Mouse (Mus musculus) midbrain, postnatal 0 days (tissue): ENCODE results near the gene Ankar. TPM values are rescaled to one million over a fixed set of nuclear protein-coding genes. Genes with fewer than 3 reads are reported as not detected.

Experiments used
- ATAC-seq: fragments of 200-750 bp; cut with Nextera tagmentation; 2 replicates; pipeline ENCODE4 v1.8.0; 2017; ENCODE audit warnings: moderate number of reproducible peaks, mild to moderate bottlenecking, moderate TSS enrichment, moderate library complexity; ENCODE audit not compliant: low FRiP score
- DNase-seq: peaks from one replicate; pipeline ENCODE4 v3.0.0-alpha.2; 2015; ENCODE audit warnings: low spot score
- H3K27ac ChIP-seq: fragments of 300-500 bp; sonication (generic); 2 replicates; pipeline ENCODE4 v1.5.1; 2014; ENCODE audit warnings: low read depth, mild to moderate bottlenecking, low read length, mixed read lengths
- H3K27me3 ChIP-seq: fragments of 300-500 bp; sonication (generic); 2 replicates; pipeline ENCODE4 v1.6.1; 2014; ENCODE audit warnings: low read length, control low read depth, mixed read lengths; ENCODE audit not compliant: insufficient read depth
- H3K36me3 ChIP-seq: fragments of 300-500 bp; sonication (generic); 2 replicates; pipeline ENCODE4 v1.6.1; 2014; ENCODE audit warnings: low read length, control low read depth, mixed read lengths; ENCODE audit not compliant: insufficient read depth
- H3K4me1 ChIP-seq: fragments of 300-500 bp; sonication (generic); 2 replicates; pipeline ENCODE4 v1.6.1; 2014; ENCODE audit warnings: mild to moderate bottlenecking, control low read depth, antibody characterized with exemption, low read length, mixed read lengths; ENCODE audit not compliant: insufficient read depth
- H3K4me2 ChIP-seq: fragments of 300-500 bp; sonication (generic); 2 replicates; pipeline ENCODE4 v1.6.1; 2014; ENCODE audit warnings: low read depth, mild to moderate bottlenecking, low read length, mixed read lengths; ENCODE audit not compliant: poor library complexity, severe bottlenecking
- H3K4me3 ChIP-seq: fragments of 300-500 bp; sonication (generic); 2 replicates; pipeline ENCODE4 v1.5.1; 2014; ENCODE audit warnings: low read depth, mild to moderate bottlenecking, low read length, moderate library complexity
- H3K9ac ChIP-seq: fragments of 300-500 bp; sonication (generic); replicated peaks from 2 replicates; pipeline ENCODE4 v1.6.1; 2014; ENCODE audit warnings: mild to moderate bottlenecking, low read length, moderate library complexity, mixed read lengths; ENCODE audit not compliant: poor library complexity, severe bottlenecking
- H3K9me3 ChIP-seq: fragments of 300-500 bp; sonication (generic); 2 replicates; pipeline ENCODE4 v1.6.1; 2016; ENCODE audit warnings: low read length, control low read depth
- CTCF ChIP-seq: IDR thresholded peaks from 2 replicates; pipeline ENCODE4 v1.5.1; 2016; ENCODE audit warnings: antibody characterized with exemption, mild to moderate bottlenecking
- WGBS: fragments of 180-500 bp; shearing (Covaris S2); extraction: QIAGEN DNeasy Blood & Tissue Kit; methylation state at CpG from one replicate; pipeline ENCODE4 v1.1.7; 2014; 5-methylcytosine and 5-hydroxymethylcytosine counted together
- polyA plus RNA-seq: library from polyadenylated mRNA; unstranded; fragments of >200 nt; fragmentation: Nextera tagmentation; extraction: Ambion mirVana; gene quantifications from 2 replicates; pipeline ENCODE4 v1.2.1, GENCODE M21; 2015
- total RNA-seq: library from RNA; depleted of rRNA; stranded (reverse); fragments of >200 nt; gene quantifications from 2 replicates; pipeline ENCODE4 v1.2.3, GENCODE M21; 2014

Ankar gene
- total and polyA plus RNA-seq, 2 experiments from 2014 or later = not detected

DNA sequence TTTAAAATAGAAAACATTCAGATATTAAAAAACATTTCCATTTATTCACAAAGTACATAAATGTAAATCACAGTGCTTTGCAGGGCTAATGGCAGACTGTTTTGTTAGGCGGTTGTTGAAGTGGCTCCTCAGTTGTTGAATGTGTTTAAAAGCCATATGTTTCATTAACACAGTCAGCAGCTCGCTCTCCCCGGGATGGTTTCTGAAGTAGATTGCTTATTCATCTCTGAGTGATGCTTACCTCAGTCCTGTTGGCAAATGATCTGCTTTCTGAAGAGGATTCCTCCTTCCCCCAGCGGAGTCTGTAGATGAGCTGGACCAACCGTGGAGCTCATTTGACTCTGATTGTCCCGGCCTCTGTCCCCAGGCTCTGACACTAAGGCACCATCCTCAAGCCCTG, 88.2 kb downstream of the Ankar start:
- no peaks in the 10 kb centered on the region for H3K27me3 ChIP-seq
- no peak for TF ChIP-seq CTCF
- DNase-seq (no peak), ATAC-seq (no peak)
- no peak overlapping the region for H3K9ac ChIP-seq
- H3K4me3 ChIP-seq = no peak overlapping the region
- H3K9me3 ChIP-seq = no peaks in the 10 kb centered on the region
- no peaks in the 10 kb centered on the region for H3K4me1 ChIP-seq
- H3K27ac ChIP-seq = no peak overlapping the region
- WGBS = 89% methylated on average over 6 of the region's 6 CpGs
- peaks cover 68% of the 10 kb centered on the region for H3K36me3 ChIP-seq
- no peak overlapping the region for H3K4me2 ChIP-seq

DNA sequence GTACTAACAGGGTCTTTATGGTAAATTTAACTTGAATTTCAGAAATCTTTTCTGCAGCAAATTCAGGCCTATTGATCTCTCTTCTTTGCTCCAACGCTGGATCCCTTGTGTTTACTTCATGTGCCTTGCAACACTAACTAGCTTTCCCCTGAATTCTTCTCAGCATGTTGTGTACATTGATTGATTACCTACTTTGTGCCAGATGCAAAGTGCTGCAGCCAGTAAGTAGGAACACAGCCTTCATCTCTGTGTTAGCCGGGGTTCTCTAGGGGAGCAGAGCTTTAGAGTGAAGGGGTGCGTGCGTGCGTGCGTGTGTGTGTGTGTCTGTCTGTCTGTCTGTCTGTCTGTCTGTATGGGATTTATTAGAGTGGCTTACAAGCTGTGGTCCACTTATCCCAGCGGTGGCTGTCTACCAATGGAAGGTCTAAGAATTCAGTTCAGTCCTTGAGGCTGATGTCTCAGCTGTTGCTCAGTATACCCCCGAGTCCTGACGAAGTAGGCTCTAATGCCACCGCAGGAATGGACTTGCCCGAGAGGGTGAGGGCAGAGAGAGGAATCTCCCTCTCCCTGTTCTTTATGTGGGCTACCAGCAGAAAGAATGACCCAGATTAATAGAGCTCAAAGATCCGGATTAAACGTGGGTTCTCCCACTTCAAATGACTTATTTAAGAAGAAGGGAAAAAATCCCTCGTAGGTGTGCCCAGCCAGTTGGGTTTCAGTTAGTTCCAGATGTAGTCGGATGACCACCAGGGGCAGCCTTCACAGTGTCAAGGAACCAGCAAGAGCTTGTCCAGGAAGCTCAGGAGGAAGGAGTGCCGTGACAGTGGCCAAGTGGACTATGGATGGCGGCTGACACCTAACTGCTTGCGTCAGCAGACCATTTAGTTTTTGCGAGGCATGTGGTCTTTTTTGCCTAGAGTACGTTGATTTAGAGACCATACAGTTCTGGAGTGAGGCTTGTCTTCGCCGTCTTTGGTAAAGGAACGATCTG, 90.2 kb downstream of the Ankar start:
- DNase-seq = peak; percentile 47
- H3K9ac ChIP-seq = no peak overlapping the region
- WGBS = 91% methylated on average over 23 of the region's 23 CpGs
- ATAC-seq = no peak
- H3K9me3 ChIP-seq = no peaks in the 10 kb centered on the region
- H3K27ac ChIP-seq = no peak overlapping the region
- H3K36me3 ChIP-seq = peaks cover 65% of the 10 kb centered on the region
- no peak overlapping the region for H3K4me3 ChIP-seq
- TF ChIP-seq CTCF = peak; percentile 59
- H3K27me3 ChIP-seq = no peaks in the 10 kb centered on the region
- H3K4me1 ChIP-seq = no peaks in the 10 kb centered on the region
- no peak overlapping the region for H3K4me2 ChIP-seq

DNA sequence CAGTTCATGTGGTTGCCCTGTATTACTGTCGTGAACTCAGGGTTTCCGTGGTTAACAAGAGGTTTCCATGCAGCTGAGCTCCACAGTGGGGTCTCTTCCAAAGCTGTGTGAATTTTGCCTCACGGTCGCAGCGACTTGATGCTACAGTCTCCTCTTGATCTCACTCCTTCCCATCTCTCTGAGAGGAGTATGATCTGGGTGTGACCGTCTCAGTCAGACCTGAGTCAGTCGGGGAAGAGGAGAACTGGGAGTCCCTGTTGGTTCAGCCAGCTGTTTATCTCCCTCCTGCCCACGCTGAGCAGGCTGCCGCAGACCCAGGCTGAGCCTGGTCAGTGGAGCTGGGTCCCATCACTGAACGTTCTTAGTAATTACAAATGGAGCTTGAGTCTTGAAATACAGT, 91.2 kb downstream of the Ankar start:
- H3K4me2 ChIP-seq = no peak overlapping the region
- ATAC-seq = no peak
- no peak overlapping the region for H3K27ac ChIP-seq
- no peaks in the 10 kb centered on the region for H3K9me3 ChIP-seq
- DNase-seq = no peak
- H3K9ac ChIP-seq = no peak overlapping the region
- peaks cover 55% of the 10 kb centered on the region for H3K36me3 ChIP-seq
- no peaks in the 10 kb centered on the region for H3K4me1 ChIP-seq
- 88% methylated on average over 10 of the region's 10 CpGs for WGBS
- no peaks in the 10 kb centered on the region for H3K27me3 ChIP-seq
- TF ChIP-seq CTCF = no peak
- H3K4me3 ChIP-seq = no peak overlapping the region

DNA sequence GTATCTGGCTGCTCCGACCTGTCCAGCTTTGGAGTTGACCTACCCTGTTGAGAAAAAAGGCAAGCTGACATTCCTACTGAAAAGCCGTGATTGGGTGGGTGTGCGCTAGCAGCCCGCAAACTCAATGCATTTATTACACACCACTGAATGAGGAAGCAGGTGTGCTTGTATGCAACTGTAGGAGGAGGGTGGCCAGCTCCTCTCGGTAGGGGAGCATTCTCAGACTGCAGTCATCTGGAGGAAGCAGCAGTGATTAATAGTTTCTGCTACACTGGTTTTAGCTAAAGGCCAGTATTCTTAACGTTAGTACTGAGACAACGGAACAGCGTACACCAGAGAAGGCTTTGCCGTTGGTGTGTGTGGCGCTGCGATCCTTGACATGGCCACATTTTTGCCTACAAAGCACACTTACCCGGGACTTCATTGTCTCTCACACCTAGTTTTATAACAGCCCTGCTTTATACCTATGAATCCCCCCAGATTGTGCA, 94.1 kb downstream of the Ankar start:
- 85% methylated on average over 12 of the region's 12 CpGs for WGBS
- Histone ChIP-seq H3K36me3 (peaks cover 45% of the 10 kb centered on the region), H3K9ac (no peak overlapping the region), H3K9me3 (no peaks in the 10 kb centered on the region), H3K27me3 (no peaks in the 10 kb centered on the region), H3K4me3 (no peak overlapping the region), H3K27ac (no peak overlapping the region), H3K4me2 (no peak overlapping the region), H3K4me1 (no peaks in the 10 kb centered on the region)
- TF ChIP-seq CTCF = no peak
- ATAC-seq (no peak), DNase-seq (peak; percentile 20)

DNA sequence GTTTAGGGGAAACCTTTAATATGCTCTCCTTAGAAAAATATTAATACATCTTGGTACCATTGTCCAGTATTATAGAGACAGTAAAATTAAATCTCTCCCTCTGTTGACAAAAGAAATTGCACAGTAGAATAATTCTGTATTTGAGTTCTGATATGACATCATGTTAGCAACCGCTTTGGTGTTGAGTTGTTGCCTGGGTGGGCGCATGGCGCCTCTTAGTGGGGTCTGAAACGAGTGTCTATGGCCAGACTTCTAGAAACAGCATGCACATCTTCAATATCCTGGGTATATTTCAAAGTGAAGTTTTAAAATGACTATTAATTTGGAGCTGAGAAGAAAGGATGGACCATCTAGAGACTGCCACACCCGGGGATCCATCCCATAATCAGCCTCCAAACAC, 97.6 kb downstream of the Ankar start:
- Histone ChIP-seq H3K9ac (no peak overlapping the region), H3K27me3 (no peaks in the 10 kb centered on the region), H3K4me3 (no peak overlapping the region), H3K9me3 (no peaks in the 10 kb centered on the region), H3K4me2 (no peak overlapping the region), H3K27ac (no peak overlapping the region), H3K36me3 (peaks cover 51% of the 10 kb centered on the region), H3K4me1 (no peaks in the 10 kb centered on the region)
- TF ChIP-seq CTCF = peak; percentile 43; the same call in 1 of the 2 replicates
- 92% methylated on average over 5 of the region's 5 CpGs for WGBS
- DNase-seq (no peak), ATAC-seq (no peak)

DNA sequence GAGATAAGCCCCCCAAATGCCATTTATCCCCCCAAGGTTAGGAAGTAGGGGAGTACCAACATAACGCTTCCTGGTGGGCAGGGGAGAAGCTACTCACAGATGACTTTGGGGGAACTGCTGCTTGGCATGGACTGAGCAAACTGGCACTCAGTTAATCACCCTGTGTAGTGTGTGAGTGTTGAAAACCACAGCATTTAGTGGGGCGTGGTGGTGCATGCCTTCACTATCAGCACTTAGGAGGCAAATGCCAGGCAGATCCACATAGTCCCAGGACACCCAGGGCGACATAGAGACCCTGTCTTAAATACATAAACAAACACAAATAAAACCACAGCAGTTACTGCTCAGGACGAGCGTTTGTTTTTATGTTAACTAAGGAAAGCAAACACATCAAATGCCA, 98.2 kb downstream of the Ankar start:
- H3K36me3 ChIP-seq = peaks cover 54% of the 10 kb centered on the region
- no peaks in the 10 kb centered on the region for H3K27me3 ChIP-seq
- no peak overlapping the region for H3K4me3 ChIP-seq
- WGBS = 91% methylated on average over 5 of the region's 5 CpGs
- H3K27ac ChIP-seq = no peak overlapping the region
- DNase-seq (no peak), ATAC-seq (no peak)
- H3K9ac ChIP-seq = no peak overlapping the region
- no peaks in the 10 kb centered on the region for H3K9me3 ChIP-seq
- H3K4me1 ChIP-seq = no peaks in the 10 kb centered on the region
- H3K4me2 ChIP-seq = no peak overlapping the region
- no peak for TF ChIP-seq CTCF
